ENCODE assay signal across 8 mouse cellular contexts in genomic region chr13:29857436-29857835, GRCm38 (mm10). TPM values are rescaled to one million over a fixed set of nuclear protein-coding genes. Genes with fewer than 3 reads are reported as not detected.
DNase-seq lines count a peak whose midpoint lies in the region; TF ChIP-seq lines count a peak whose summit lies in the region.

No protein-coding gene starts in this region.

- TF ChIP-seq POLR2A in heart, adult 2 months (IDR thresholded peaks at IDR 0.05; ENCODE audit: insufficient read depth, low read depth, low read length), result no peak
- TF ChIP-seq POLR2A in cortical plate, adult 2 months (IDR thresholded peaks at IDR 0.05; ENCODE audit: extremely low read depth, insufficient read depth, low read length), result no peak

- no peak overlapping the region for H3K4me3 ChIP-seq in heart, adult 2 months
- H3K4me3 ChIP-seq in heart, embryonic 10.5 days, result no peak overlapping the region
- H3K4me3 ChIP-seq in ES-E14 (ENCODE audit: insufficient read depth in 1 of 2, low read depth in 1 of 2, low read length in 2 of 2, poor library complexity in 1 of 2, severe bottlenecking in 1 of 2), result no peak overlapping the region
- no peak overlapping the region for H3K4me3 ChIP-seq in cortical plate, adult 2 months (ENCODE audit: insufficient read depth, low read length)

- H3K9me3 ChIP-seq in heart, embryonic 10.5 days, result no peaks in the 10 kb centered on the region
- no peaks in the 10 kb centered on the region for H3K9me3 ChIP-seq in ES-E14 (ENCODE audit: control insufficient read depth, insufficient read depth, low read depth, low read length)

- peak; percentile 82 for TF ChIP-seq CTCF in heart, adult 2 months (IDR thresholded peaks at IDR 0.05)
- TF ChIP-seq CTCF in cortical plate, adult 2 months (IDR thresholded peaks at IDR 0.05; ENCODE audit: extremely low read depth, insufficient read depth, low read length), result peak; percentile 47; the same call in 1 of the 2 replicates

- 13% methylated on average over 4 of the region's 4 CpGs for WGBS in heart, adult 2 months
- WGBS in heart, embryonic 10.5 days, result 16% methylated on average over 4 of the region's 4 CpGs

- no peak for TF ChIP-seq EP300 in heart, adult 2 months (IDR thresholded peaks at IDR 0.05; ENCODE audit: insufficient read depth, low read depth, low read length)

- peaks cover 2% of the 10 kb centered on the region; the same call in 1 of the 2 replicates for H3K79me2 ChIP-seq in heart, adult 2 months (replicated peaks; ENCODE audit: control insufficient read depth, insufficient read depth, low read length)

- peaks cover 7% of the 10 kb centered on the region; the same call in 1 of the 2 replicates for H3K36me3 ChIP-seq in heart, adult 2 months (ENCODE audit: control insufficient read depth, insufficient read depth, low read length)
- H3K36me3 ChIP-seq in heart, embryonic 10.5 days, result 0 out of 2 replicates have a peak, but pooled peaks cover 6% of the 10 kb centered on the region
- no peaks in the 10 kb centered on the region for H3K36me3 ChIP-seq in ES-E14 (ENCODE audit: control insufficient read depth, insufficient read depth, low read length, poor library complexity, severe bottlenecking)

- no peak overlapping the region for H3K27ac ChIP-seq in heart, adult 2 months
- H3K27ac ChIP-seq in heart, embryonic 10.5 days, result no peak overlapping the region
- H3K27ac ChIP-seq in ES-E14 (ENCODE audit: insufficient read depth, low read depth, low read length, poor library complexity, severe bottlenecking), result no peak overlapping the region
- no peak overlapping the region for H3K27ac ChIP-seq in cortical plate, adult 2 months (ENCODE audit: insufficient read depth, low read length)

- in situ Hi-C loops in ES-E14 (cut with MboI; ENCODE audit: low sequenced_read_pairs in 2 of 2, unreplicated experiment in 2 of 2), result loop anchor here in 1 of 2 experiments (5.0 to 25.0 kb wide), 2 partner anchors 225 to 405 kb away; no protein-coding TSS in a partner anchor

- 0 out of 2 replicates have a peak overlapping the region, but pooled peaks have one; percentile 38 for H3K9ac ChIP-seq in heart, adult 2 months (ENCODE audit: low read depth, low read length)
- H3K9ac ChIP-seq in ES-E14 (ENCODE audit: insufficient read depth, low read depth, low read length, poor library complexity, severe bottlenecking), result no peak overlapping the region

- H3K4me1 ChIP-seq in heart, adult 2 months (ENCODE audit: control insufficient read depth, insufficient read depth, low read length), result peaks cover 2% of the 10 kb centered on the region
- peaks cover 8% of the 10 kb centered on the region for H3K4me1 ChIP-seq in heart, embryonic 10.5 days
- peaks cover 0 to 2% of the 10 kb centered on the region in 2 experiments; a peak in 1 of 4 replicates for H3K4me1 ChIP-seq in ES-E14 (ENCODE audit: control insufficient read depth in 2 of 2, insufficient read depth in 2 of 2, low read length in 2 of 2, poor library complexity in 1 of 2)
- peaks cover 1% of the 10 kb centered on the region; the same call in 1 of the 2 replicates for H3K4me1 ChIP-seq in cortical plate, adult 2 months (ENCODE audit: control insufficient read depth, insufficient read depth, low read length)

- DNase-seq in heart, adult 2 months, result peak; percentile 20 to 22
- DNase-seq in heart, embryonic 10.5 days (ENCODE audit: low spot score), result no peak
- peak; percentile 40 for DNase-seq in ES-E14 (ENCODE audit: low read depth, low spot score)
- peak; percentile 3 to 33 for DNase-seq in heart, postnatal 14 days
- peak; percentile 13 to 37 for DNase-seq in kidney, postnatal 25 days
- DNase-seq in mesoderm, embryonic 11.5 days (ENCODE audit: low read depth, low spot score), result peak; percentile 63
- DNase-seq in testis, postnatal 10 days (ENCODE audit: low spot score), result no peak

- intact Hi-C loops in heart, adult 2 months (cut with DNase I), result loop anchor here (2.0 to 10.0 kb wide), 3 partner anchors 129 to 397 kb away; partner anchors contain the start of gene E2f3
- intact Hi-C loops in heart, postnatal 14 days (cut with DNase I), result loop anchor here (2.0 to 5.0 kb wide), 2 partner anchors 123 to 400 kb away; no protein-coding TSS in a partner anchor

- no peaks in the 10 kb centered on the region for H3K27me3 ChIP-seq in heart, adult 2 months (ENCODE audit: control insufficient read depth, insufficient read depth, low read length)
- H3K27me3 ChIP-seq in heart, embryonic 10.5 days (ENCODE audit: insufficient read depth, poor library complexity, severe bottlenecking), result no peaks in the 10 kb centered on the region

TF ChIP-seq in ES-E14, 5 proteins besides CTCF, POLR2A, EP300 and RAD21:
- TF ChIP-seq ZNF384 (IDR thresholded peaks at IDR 0.05; ENCODE audit: low read depth, low read length) (no peak), ZC3H11A (IDR thresholded peaks at IDR 0.05; ENCODE audit: borderline replicate concordance, low read depth, low read length) (no peak), CHD2 (IDR thresholded peaks at IDR 0.05; ENCODE audit: low read depth, low read length) (no peak), HCFC1 (IDR thresholded peaks at IDR 0.05; ENCODE audit: borderline replicate concordance, insufficient read depth, low read length) (no peak), MAFK (IDR thresholded peaks at IDR 0.05; ENCODE audit: insufficient read depth, low read depth, low read length) (no peak)

RNA-seq across cellular contexts. Expression of gene Cdkal1, which starts 2.0 kb away (rescaled TPM):
- 10 to 100 TPM; 29.9 to 30.3 TPM for total RNA-seq in heart, adult 2 months (2021)
- 3.9 and 6.8 TPM in 2 replicates for polyA plus RNA-seq in heart, adult 2 months (2012; rRNA removed)
- polyA plus RNA-seq in heart, embryonic 10.5 days (2016; fragmentation: Nextera tagmentation; extraction: Ambion mirVana), result 25.9 and 27.0 TPM in 2 replicates
- total RNA-seq in ES-E14 (2012; rRNA removed), result 20.8 and 21.4 TPM in 2 replicates
- polyA plus RNA-seq in cortical plate, adult 2 months (2012; rRNA removed), result 6.5 and 6.7 TPM in 2 replicates
- total RNA-seq in heart, postnatal 14 days (2021), result 10 to 100 TPM; 27.4 to 29.2 TPM

Comparison
In these comparisons a context has a peak if more than half of its experiments do, and no peak if none do; other contexts are left out.
1. DNase-seq: peak in heart, adult 2 months (2 of 2), ES-E14 (single experiment), heart, postnatal 14 days (2 of 2), kidney, postnatal 25 days (2 of 2) and mesoderm, embryonic 11.5 days (single experiment); none in heart, embryonic 10.5 days (single experiment) and testis, postnatal 10 days (single experiment).